Mouse (Mus musculus): ENCODE data around the gene Cnr2.
A peak's percentile ranks its signal among the peaks of the same experiment; 100 is the strongest.

The Cnr2 gene

DNA sequence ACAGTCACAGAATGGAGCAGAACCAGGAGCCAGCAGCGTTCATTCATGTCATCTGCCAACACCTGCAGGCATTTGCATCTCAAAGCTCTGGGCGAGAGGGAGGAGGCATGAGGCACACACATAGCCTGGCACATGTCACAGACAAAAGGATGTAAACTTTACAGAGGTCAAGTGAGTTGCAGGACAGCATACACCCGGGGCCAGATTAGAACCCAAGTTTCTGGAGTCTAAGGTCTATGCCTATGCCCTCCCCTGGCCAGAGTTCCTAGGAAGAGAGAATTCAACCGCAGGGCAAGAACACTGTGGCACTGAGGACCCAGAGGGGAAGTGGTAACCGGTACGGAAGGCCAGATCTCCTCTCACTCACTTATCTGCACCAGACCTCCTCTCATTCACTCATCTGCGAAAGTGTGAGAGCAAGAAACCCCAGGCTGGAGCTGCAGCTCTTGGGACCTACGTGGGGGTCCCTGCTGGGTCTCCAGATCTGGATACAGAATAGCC is at the start of gene Cnr2:
Cnr2 (plus strand) TSS at position 324 of the 501 bp plus-strand sequence.
- DNase-seq (ENCODE audit: low read depth, low spot score) = peak; percentile 85

DNA sequence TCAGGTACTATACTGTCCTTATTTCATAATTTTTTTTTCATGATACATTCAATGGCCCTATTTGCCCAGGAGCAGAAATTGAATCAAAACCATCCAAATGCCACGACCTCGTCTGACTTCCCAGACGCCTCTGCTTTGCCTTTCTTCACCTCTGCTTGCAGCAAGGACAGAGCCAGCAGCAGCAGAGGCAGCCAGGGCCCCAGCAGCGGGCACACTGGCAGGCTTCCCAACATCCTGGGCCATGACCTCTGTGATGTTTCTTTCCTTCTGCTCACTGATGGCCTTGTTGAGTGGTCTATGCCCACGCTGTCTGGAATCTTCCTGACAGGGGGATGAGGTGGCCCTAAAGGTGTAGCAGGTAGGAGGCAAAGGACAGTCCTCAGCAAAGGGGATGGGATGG is 47.6 kb upstream of the Cnr2 start:
- no peak for DNase-seq (ENCODE audit: low read depth, low spot score)

GRCm38 (mm10) chr4:135850411-135851095 is 44.6 kb upstream of the Cnr2 start:
- DNase-seq (ENCODE audit: low read depth, low spot score) = no peak

- no peak for DNase-seq (ENCODE audit: low read depth, low spot score)
These were observed 43.3 kb upstream of the Cnr2 start for GRCm38 (mm10) chr4:135851942-135852341.

GRCm38 (mm10) chr4:135853987-135854546 is 41.1 kb upstream of the Cnr2 start:
- DNase-seq (ENCODE audit: low read depth, low spot score) = no peak

DNA sequence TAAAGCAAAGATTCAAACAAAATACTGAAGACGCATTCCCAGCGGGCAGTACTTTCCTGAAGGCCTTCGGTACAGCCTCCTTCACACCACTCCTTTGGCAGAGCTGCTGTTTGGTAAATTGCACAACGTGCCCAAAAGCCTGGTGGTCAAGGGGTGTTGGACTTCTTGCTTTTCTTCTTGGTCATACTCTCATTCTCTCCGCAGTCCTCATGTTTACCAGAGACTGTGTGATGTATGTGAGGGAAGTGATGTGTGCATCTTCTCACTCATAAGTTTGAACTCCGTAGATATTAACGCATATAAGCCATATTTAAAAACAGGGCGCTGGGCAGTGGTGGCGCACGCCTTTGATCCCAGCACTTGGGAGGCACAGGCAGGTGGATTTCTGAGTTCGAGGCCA is 40.6 kb upstream of the Cnr2 start:
- no peak for DNase-seq (ENCODE audit: low read depth, low spot score)

DNA sequence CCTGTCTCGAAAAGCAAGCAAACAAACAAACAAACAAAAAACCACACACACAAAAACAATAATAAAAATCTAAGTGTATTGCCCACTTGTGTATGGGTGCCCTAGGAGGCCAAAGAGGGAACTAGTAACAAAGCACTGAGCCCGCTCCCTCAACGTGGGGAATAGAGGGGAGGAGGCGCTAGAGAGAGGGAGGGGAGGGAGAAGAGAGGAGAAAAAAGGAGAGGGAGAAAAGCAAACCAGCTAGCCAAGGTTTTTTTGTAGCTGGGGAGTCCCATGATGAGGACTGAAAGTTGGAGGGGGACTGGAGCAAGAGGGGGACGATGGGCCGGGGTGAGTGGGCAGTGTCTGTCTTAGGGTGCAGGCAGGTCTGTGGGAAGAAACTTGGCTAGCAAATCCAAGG is 40.1 kb upstream of the Cnr2 start:
- DNase-seq (ENCODE audit: low read depth, low spot score) = no peak

DNA sequence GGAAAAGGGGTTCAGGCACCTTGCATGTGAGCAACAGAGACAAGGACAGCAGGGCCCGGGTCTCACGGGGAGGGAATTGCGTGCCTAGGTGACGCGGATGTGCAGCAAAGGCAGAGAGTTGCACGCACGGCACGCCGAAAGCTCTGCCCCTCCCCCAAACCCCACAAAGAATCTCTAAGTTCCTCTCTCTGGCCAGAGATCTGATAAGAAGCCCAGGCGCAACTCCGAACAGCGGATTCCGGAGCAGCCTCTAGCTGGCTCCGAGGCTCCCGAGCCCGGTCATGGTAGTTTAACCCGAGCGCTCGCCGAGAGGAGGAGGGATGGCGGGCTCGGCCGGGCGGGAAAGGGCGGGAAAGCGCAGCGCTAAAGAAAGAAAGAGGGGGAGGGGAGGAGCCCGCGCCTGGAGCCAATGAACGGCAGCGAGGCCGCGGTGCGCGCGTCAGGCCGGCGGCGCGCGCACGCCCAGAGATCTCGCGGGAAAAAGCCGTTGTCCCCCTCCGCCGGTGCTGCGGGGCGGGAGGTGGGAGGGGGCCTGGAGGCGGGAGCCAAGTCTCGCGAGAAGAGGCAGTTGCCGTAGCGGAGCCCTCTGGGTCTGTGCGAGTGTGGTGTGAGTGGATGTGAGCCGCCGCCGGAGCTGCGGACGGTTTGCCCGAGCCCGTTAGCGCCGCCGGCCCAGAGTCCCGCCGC is 39.5 kb upstream of the Cnr2 start, which contains the start of gene Srsf10:
Srsf10 (plus strand) TSS at position 212 of the 687 bp plus-strand sequence.
- DNase-seq (ENCODE audit: low read depth, low spot score) = peak; percentile 99

- peak; percentile 61 for DNase-seq (ENCODE audit: low read depth, low spot score)
These were observed 38.7 kb upstream of the Cnr2 start for GRCm38 (mm10) chr4:135856223-135857091.

GRCm38 (mm10) chr4:135857597-135858186 is 37.5 kb upstream of the Cnr2 start:
- peak; percentile 32 for DNase-seq (ENCODE audit: low read depth, low spot score)

DNA sequence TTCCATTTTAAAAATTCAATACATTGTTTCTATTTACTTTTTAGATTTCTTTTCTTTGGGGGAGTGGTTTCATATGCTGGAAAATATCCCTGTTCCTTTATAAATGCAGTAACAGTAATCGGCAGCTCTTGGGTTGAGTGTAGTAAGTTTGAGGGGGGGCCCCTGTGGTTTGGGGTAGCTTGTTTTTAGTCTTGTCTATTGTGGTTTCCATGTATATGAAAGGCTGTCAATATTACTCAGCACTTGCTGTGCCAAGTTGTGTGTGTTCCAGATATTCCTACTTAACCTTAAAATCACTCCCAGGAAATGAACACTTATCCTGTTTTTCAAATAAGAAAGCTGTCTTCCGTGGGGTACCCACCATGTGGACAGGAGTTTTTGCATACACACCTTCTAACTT is 26.2 kb upstream of the Cnr2 start:
- DNase-seq (ENCODE audit: low read depth, low spot score) = peak; percentile 36

- DNase-seq (ENCODE audit: low read depth, low spot score) = peak; percentile 53
These were observed 24.8 kb upstream of the Cnr2 start for GRCm38 (mm10) chr4:135870227-135871023.

DNA sequence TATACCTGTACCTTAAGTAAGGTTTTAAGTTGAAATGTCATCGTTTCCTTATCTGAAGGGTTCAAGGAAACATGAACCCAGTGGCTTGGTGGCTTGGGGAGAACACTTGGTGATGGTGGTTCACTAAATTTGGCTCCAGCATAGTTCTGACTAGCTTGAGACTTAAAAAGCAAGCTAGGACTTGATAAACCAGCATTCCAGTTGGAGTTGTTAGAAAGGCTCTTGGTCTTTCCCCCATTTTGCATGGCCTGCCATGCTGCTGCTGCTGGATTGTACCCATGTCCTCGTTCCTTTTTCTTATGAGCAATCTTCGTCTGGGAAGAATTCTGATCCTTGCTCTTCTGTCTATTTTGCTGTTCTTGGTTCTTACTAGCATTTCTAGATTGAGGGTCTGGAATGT is 23.2 kb upstream of the Cnr2 start:
- DNase-seq (ENCODE audit: low read depth, low spot score) = peak; percentile 53

GRCm38 (mm10) chr4:135872589-135873391 is 22.4 kb upstream of the Cnr2 start:
- peak; percentile 60 for DNase-seq (ENCODE audit: low read depth, low spot score)

GRCm38 (mm10) chr4:135873526-135874202 is 21.5 kb upstream of the Cnr2 start, which contains the start of gene Pnrc2:
Gene Pnrc2, minus strand, starts transcription at chr4:135873850.
- peak; percentile 97 for DNase-seq (ENCODE audit: low read depth, low spot score)

GRCm38 (mm10) chr4:135874564-135875535 is 20.3 kb upstream of the Cnr2 start:
- DNase-seq (ENCODE audit: low read depth, low spot score) = peak; percentile 75

DNA sequence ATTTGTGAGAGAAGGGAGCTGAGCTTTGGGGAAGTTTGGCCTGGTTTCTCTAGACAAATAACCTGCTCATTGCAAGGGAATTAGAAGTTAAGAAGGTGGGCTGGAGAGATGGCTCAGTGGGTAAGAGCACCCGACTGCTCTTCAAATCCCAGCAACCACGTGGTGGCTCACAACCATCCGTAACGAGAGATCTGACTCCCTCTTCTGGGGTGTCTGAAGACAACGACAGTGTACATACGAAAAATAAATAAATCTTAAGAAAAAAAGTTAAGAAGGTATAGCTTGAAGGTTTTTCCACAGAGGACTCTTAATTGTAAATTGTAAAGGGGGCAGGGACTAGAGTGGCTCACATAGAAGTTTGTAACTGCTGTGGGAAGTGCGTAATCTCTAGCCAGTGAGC is 19.6 kb upstream of the Cnr2 start:
- no peak for DNase-seq (ENCODE audit: low read depth, low spot score)
